In the genomic region with DNA sequence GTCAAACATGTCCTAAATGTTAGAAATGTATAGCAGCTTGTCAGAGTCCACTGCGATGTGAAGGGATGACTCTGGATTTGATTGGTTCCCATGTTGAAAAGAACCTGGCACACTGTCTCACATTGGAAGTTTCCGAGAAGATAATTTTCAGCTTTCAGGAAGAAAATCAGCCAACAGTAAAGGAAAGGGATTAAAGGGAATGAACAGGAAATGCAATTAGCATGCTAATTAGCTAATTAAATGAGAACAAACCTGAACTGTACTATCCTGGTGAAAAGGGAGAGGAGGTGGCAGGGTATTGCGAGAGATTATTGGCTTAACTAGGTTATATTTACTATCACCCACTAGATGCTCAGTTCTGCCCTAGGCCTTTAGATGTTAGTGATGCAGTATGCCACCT, we compare ENCODE assay signal across 25 mouse cellular contexts.
A peak's percentile ranks its signal among the peaks of the same experiment; 100 is the strongest.
DNase-seq lines count a peak whose midpoint lies in the region; ATAC-seq and TF ChIP-seq lines count a peak whose summit lies in the region.
"Had no signal": no experiment of that assay in that cellular context is flagged by ENCODE, and none has a peak within 500 bp of the region (broad histone marks: within the 10 kb centered on the region; RNA-seq: fewer than 3 reads in every experiment).

No protein-coding gene starts in this region.

- 70% methylated on average over 3 of the region's 3 CpGs for WGBS in hindbrain, embryonic 14.5 days
- 67% methylated on average over 3 of the region's 3 CpGs for WGBS in hindbrain, embryonic 16.5 days
- 67% methylated on average over 3 of the region's 3 CpGs for WGBS in midbrain, postnatal 0 days
- 88% methylated on average over 3 of the region's 3 CpGs for WGBS in midbrain, embryonic 11.5 days
- 29% methylated on average over 3 of the region's 3 CpGs for WGBS in forebrain, embryonic 13.5 days
- 33% methylated on average over 3 of the region's 3 CpGs for WGBS in forebrain, embryonic 15.5 days

- no peak for DNase-seq in hindbrain, embryonic 14.5 days (ENCODE audit: low spot score)
- DNase-seq in midbrain, postnatal 0 days (ENCODE audit: low spot score), result peak; percentile 2
- DNase-seq in midbrain, embryonic 11.5 days (ENCODE audit: low spot score, missing footprints), result no peak
- DNase-seq in right cerebral cortex, adult 18-20 months, result no peak
- DNase-seq in urinary bladder, adult 18-20 months (ENCODE audit: low spot score in 2 of 2), result no peak
- DNase-seq: adrenal gland, adult 8-10 months; adrenal gland, postnatal 25 days; cerebellum, adult 2 months; cerebellum, adult 9-11 months; cerebellum, postnatal 25 days; gastrocnemius, postnatal 10 days; gastrocnemius, postnatal 36 days; heart, adult 2 months; heart, postnatal 14 days; heart, postnatal 4 days had no signal

- ATAC-seq in hindbrain, embryonic 14.5 days (ENCODE audit: low FRiP score), result peak; percentile 34; the same call in 1 of the 2 replicates
- no peak for ATAC-seq in hindbrain, embryonic 16.5 days
- no peak for ATAC-seq in midbrain, postnatal 0 days (ENCODE audit: low FRiP score)
- no peak for ATAC-seq in midbrain, embryonic 11.5 days (ENCODE audit: low FRiP score)
- ATAC-seq in forebrain, embryonic 13.5 days, result peak; percentile 67
- ATAC-seq in forebrain, embryonic 15.5 days (replicated peaks), result peak; percentile 66; the same call in 1 of the 2 replicates
- ATAC-seq: CD4-positive, CD25-positive, alpha-beta regulatory T cell, adult 4 months; intestine, embryonic 16.5 days had no signal

- no peak overlapping the region for H3K4me3 ChIP-seq in hindbrain, embryonic 14.5 days (replicated peaks; ENCODE audit: low read length)
- H3K4me3 ChIP-seq in hindbrain, embryonic 16.5 days (ENCODE audit: low read length), result no peak overlapping the region
- no peak overlapping the region for H3K4me3 ChIP-seq in midbrain, postnatal 0 days (ENCODE audit: low read depth, low read length)
- H3K4me3 ChIP-seq in midbrain, embryonic 11.5 days (ENCODE audit: low read depth, low read length), result no peak overlapping the region
- H3K4me3 ChIP-seq in forebrain, embryonic 13.5 days, result no peak overlapping the region
- H3K4me3 ChIP-seq in forebrain, embryonic 15.5 days, result no peak overlapping the region
- H3K4me3 ChIP-seq: embryonic facial prominence, embryonic 12.5 days; embryonic facial prominence, embryonic 15.5 days; heart, adult 2 months; heart, embryonic 10.5 days; heart, embryonic 13.5 days; hindbrain, embryonic 15.5 days had no signal

- H3K9ac ChIP-seq in hindbrain, embryonic 14.5 days, result no peak overlapping the region
- H3K9ac ChIP-seq in hindbrain, embryonic 16.5 days (ENCODE audit: low read depth, low read length), result no peak overlapping the region
- no peak overlapping the region for H3K9ac ChIP-seq in midbrain, postnatal 0 days (replicated peaks; ENCODE audit: low read length, poor library complexity, severe bottlenecking)
- no peak overlapping the region for H3K9ac ChIP-seq in midbrain, embryonic 11.5 days (ENCODE audit: low read length)
- H3K9ac ChIP-seq in forebrain, embryonic 13.5 days, result no peak overlapping the region
- no peak overlapping the region for H3K9ac ChIP-seq in forebrain, embryonic 15.5 days (replicated peaks)
- H3K9ac ChIP-seq: embryonic facial prominence, embryonic 12.5 days; embryonic facial prominence, embryonic 15.5 days; heart, embryonic 13.5 days; hindbrain, embryonic 15.5 days had no signal

- no peaks in the 10 kb centered on the region for H3K36me3 ChIP-seq in hindbrain, embryonic 14.5 days (replicated peaks; ENCODE audit: control insufficient read depth, insufficient read depth)
- H3K36me3 ChIP-seq in hindbrain, embryonic 16.5 days (ENCODE audit: control insufficient read depth, insufficient read depth, low read length), result no peaks in the 10 kb centered on the region
- no peaks in the 10 kb centered on the region for H3K36me3 ChIP-seq in midbrain, postnatal 0 days (ENCODE audit: insufficient read depth, low read length)
- no peaks in the 10 kb centered on the region for H3K36me3 ChIP-seq in midbrain, embryonic 11.5 days (ENCODE audit: control insufficient read depth, insufficient read depth, low read length)
- no peaks in the 10 kb centered on the region for H3K36me3 ChIP-seq in forebrain, embryonic 13.5 days (ENCODE audit: poor library complexity, severe bottlenecking)
- no peaks in the 10 kb centered on the region for H3K36me3 ChIP-seq in forebrain, embryonic 15.5 days
- H3K36me3 ChIP-seq: embryonic facial prominence, embryonic 12.5 days; embryonic facial prominence, embryonic 15.5 days; heart, embryonic 10.5 days; heart, embryonic 13.5 days had no signal

- H3K27ac ChIP-seq in hindbrain, embryonic 14.5 days, result no peak overlapping the region
- no peak overlapping the region for H3K27ac ChIP-seq in hindbrain, embryonic 16.5 days (ENCODE audit: low read depth, low read length)
- no peak overlapping the region for H3K27ac ChIP-seq in midbrain, postnatal 0 days (ENCODE audit: low read depth, low read length)
- no peak overlapping the region for H3K27ac ChIP-seq in midbrain, embryonic 11.5 days (ENCODE audit: low read depth, low read length)
- no peak overlapping the region for H3K27ac ChIP-seq in forebrain, embryonic 13.5 days
- no peak overlapping the region for H3K27ac ChIP-seq in forebrain, embryonic 15.5 days (replicated peaks)
- H3K27ac ChIP-seq: embryonic facial prominence, embryonic 12.5 days; embryonic facial prominence, embryonic 15.5 days; heart, adult 2 months; heart, embryonic 10.5 days; heart, embryonic 13.5 days; hindbrain, embryonic 15.5 days had no signal

- TF ChIP-seq CTCF in midbrain, postnatal 0 days (IDR thresholded peaks at IDR 0.05), result no peak

- no peaks in the 10 kb centered on the region for H3K9me3 ChIP-seq in hindbrain, embryonic 14.5 days (ENCODE audit: control insufficient read depth, low read length)
- no peaks in the 10 kb centered on the region for H3K9me3 ChIP-seq in hindbrain, embryonic 16.5 days (ENCODE audit: control insufficient read depth, low read length)
- H3K9me3 ChIP-seq in midbrain, postnatal 0 days (ENCODE audit: low read length), result no peaks in the 10 kb centered on the region
- no peaks in the 10 kb centered on the region for H3K9me3 ChIP-seq in midbrain, embryonic 11.5 days (ENCODE audit: control insufficient read depth, low read length)
- H3K9me3 ChIP-seq in forebrain, embryonic 13.5 days (replicated peaks), result no peaks in the 10 kb centered on the region
- H3K9me3 ChIP-seq in forebrain, embryonic 15.5 days, result no peaks in the 10 kb centered on the region
- H3K9me3 ChIP-seq: embryonic facial prominence, embryonic 12.5 days; embryonic facial prominence, embryonic 15.5 days; heart, embryonic 10.5 days; heart, embryonic 13.5 days; hindbrain, embryonic 15.5 days had no signal

- H3K27me3 ChIP-seq in hindbrain, embryonic 14.5 days (ENCODE audit: control insufficient read depth, insufficient read depth, low read length), result no peaks in the 10 kb centered on the region
- no peaks in the 10 kb centered on the region for H3K27me3 ChIP-seq in hindbrain, embryonic 16.5 days (replicated peaks; ENCODE audit: control insufficient read depth, insufficient read depth, low read length)
- H3K27me3 ChIP-seq in midbrain, postnatal 0 days (ENCODE audit: insufficient read depth, low read length), result no peaks in the 10 kb centered on the region
- no peaks in the 10 kb centered on the region for H3K27me3 ChIP-seq in midbrain, embryonic 11.5 days (ENCODE audit: control insufficient read depth, insufficient read depth, low read length)
- H3K27me3 ChIP-seq in forebrain, embryonic 13.5 days, result no peaks in the 10 kb centered on the region
- H3K27me3 ChIP-seq in forebrain, embryonic 15.5 days, result no peaks in the 10 kb centered on the region
- H3K27me3 ChIP-seq: embryonic facial prominence, embryonic 12.5 days; embryonic facial prominence, embryonic 15.5 days; heart, embryonic 13.5 days; hindbrain, embryonic 15.5 days had no signal

- 0 out of 2 replicates have a peak, but pooled peaks cover 3% of the 10 kb centered on the region for H3K4me1 ChIP-seq in hindbrain, embryonic 14.5 days (replicated peaks; ENCODE audit: control insufficient read depth, insufficient read depth, low read length)
- no peaks in the 10 kb centered on the region for H3K4me1 ChIP-seq in hindbrain, embryonic 16.5 days (ENCODE audit: control insufficient read depth, insufficient read depth, low read depth, low read length)
- H3K4me1 ChIP-seq in midbrain, postnatal 0 days (ENCODE audit: insufficient read depth, low read length), result no peaks in the 10 kb centered on the region
- H3K4me1 ChIP-seq in midbrain, embryonic 11.5 days (ENCODE audit: control insufficient read depth, insufficient read depth, low read length), result no peaks in the 10 kb centered on the region
- peaks cover 11% of the 10 kb centered on the region; the same call in 1 of the 2 replicates for H3K4me1 ChIP-seq in forebrain, embryonic 13.5 days
- peaks cover 8% of the 10 kb centered on the region; the same call in 1 of the 2 replicates for H3K4me1 ChIP-seq in forebrain, embryonic 15.5 days
- H3K4me1 ChIP-seq: embryonic facial prominence, embryonic 12.5 days; embryonic facial prominence, embryonic 15.5 days; heart, embryonic 10.5 days; heart, embryonic 13.5 days had no signal

- H3K4me2 ChIP-seq in hindbrain, embryonic 14.5 days (replicated peaks), result no peak overlapping the region
- no peak overlapping the region for H3K4me2 ChIP-seq in hindbrain, embryonic 16.5 days (ENCODE audit: low read length)
- no peak overlapping the region for H3K4me2 ChIP-seq in midbrain, postnatal 0 days (ENCODE audit: low read depth, low read length, poor library complexity, severe bottlenecking)
- no peak overlapping the region for H3K4me2 ChIP-seq in midbrain, embryonic 11.5 days
- no peak overlapping the region for H3K4me2 ChIP-seq in forebrain, embryonic 13.5 days
- H3K4me2 ChIP-seq in forebrain, embryonic 15.5 days (replicated peaks), result no peak overlapping the region
- H3K4me2 ChIP-seq: embryonic facial prominence, embryonic 12.5 days; embryonic facial prominence, embryonic 15.5 days; heart, embryonic 13.5 days; hindbrain, embryonic 15.5 days had no signal

Comparison
In these comparisons a context has a peak if more than half of its experiments do, and no peak if none do; other contexts are left out.
1. ATAC-seq: peak in hindbrain, embryonic 14.5 days (single experiment), forebrain, embryonic 13.5 days (single experiment) and forebrain, embryonic 15.5 days (single experiment); none in hindbrain, embryonic 16.5 days (single experiment), midbrain, postnatal 0 days (single experiment) and midbrain, embryonic 11.5 days (single experiment).